Mouse (Mus musculus) 3134 (cell line): ENCODE results near the gene Ms4a14.
"Not testable (repeated sequence)": the region's sequence is repeated elsewhere in the genome, so short reads cannot be mapped to it uniquely, and the experiment has no call there.

Experiments
- DNase-seq: peaks from one replicate; pipeline ENCODE4 v3.0.0-alpha.2; 2011; ENCODE audit warnings: low spot score; ENCODE audit not compliant: insufficient read length; ENCODE audit errors: extremely low read depth

Gene Ms4a14

DNA sequence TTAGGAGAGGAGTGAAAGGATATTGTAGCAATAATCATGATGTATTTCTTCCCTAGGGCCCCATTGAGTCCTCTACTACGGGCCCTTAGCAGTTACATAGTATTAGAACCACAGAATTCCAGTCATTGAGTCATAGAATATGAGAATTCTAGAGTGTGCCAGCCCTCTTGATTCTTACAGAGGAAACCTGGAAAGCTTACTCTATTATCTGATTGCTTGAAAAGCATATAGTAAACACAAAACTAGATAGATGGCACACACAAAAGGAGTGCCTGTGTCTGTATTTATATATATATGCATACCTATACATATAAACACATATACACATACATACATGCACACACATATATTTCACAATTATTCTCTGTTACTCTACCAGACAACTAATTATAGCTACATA is at the start of gene Ms4a14:
Gene Ms4a14 (minus strand): TSS at position 101 of the 400 bp plus-strand sequence.
- no peak for DNase-seq

GRCm38 (mm10) chr19:11362002-11362401 is 47.7 kb upstream of the Ms4a14 start:
- DNase-seq = no peak

GRCm38 (mm10) chr19:11360106-11360505 is 45.9 kb upstream of the Ms4a14 start:
- no peak for DNase-seq

- no peak for DNase-seq
These were observed 41.5 kb upstream of the Ms4a14 start for GRCm38 (mm10) chr19:11355730-11356129.

DNA sequence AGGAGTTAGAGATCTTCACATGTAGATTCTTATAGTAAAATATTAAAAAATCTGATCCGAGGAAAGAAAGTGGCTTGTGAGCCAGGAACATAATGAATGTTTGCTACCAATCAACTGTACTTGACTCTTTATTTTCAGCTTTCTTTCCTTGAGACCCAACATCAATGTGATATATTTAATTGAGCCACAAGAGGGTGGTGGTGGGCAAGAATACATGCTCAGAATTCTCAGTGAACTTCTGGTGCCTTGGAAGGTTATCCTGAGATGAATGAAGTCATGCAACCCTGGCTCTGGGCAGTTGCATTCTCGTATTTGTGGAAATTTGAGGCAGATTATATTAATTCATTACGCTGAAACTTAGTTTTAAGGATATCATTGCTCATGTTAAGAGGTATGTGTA is 37.6 kb upstream of the Ms4a14 start:
- DNase-seq = no peak

GRCm38 (mm10) chr19:11349698-11350481 is 35.6 kb upstream of the Ms4a14 start:
- DNase-seq = no peak

GRCm38 (mm10) chr19:11343992-11344391 is 29.7 kb upstream of the Ms4a14 start:
- DNase-seq = no peak

GRCm38 (mm10) chr19:11343147-11343546 is 28.9 kb upstream of the Ms4a14 start:
- no peak for DNase-seq

- DNase-seq = no peak
These were observed 21.7 kb upstream of the Ms4a14 start, which contains the start of gene Ms4a7 for GRCm38 (mm10) chr19:11335932-11336331. Gene Ms4a7 (minus strand): TSS chr19:11336146.

DNA sequence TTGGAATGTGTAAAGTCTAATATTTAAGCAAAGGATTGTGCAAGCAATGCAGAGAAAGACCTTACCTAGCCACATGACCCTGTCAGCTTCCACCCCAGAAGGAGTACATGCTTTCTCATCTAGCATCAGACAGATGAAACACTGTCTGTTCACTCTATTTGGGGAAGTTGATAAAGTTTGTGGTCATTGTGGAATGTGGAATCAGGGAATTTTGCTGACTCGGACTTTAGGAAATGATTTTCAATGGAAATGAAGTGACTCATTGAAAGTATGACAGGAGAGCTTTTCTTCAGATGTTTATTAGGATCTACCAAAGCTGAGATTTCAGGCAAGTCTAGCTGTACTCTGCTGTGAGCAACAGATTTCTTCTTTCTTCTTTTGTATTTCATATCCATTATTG is 6.9 kb upstream of the Ms4a14 start:
- no peak for DNase-seq

DNA sequence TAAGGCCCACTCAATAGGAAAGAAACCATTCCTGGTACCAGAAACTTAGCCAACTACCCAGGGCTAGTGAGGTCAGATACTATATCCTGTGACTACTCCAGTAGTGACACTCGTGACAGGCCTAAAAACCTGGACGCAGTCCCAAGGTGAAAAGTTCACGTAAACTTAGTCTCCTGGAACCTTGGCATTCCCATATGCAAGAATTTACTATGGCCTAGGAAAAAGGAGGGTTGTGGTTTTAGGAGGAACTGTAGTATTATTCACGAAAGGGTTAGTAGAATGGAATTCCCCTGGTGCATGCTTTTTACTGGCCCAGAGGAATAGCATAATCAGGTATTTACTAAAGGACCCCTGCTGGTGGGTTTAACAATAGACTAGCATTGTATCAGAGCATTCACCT is 2.5 kb upstream of the Ms4a14 start:
- no peak for DNase-seq

- no peak for DNase-seq
These were observed 5.4 kb downstream of the Ms4a14 start for GRCm38 (mm10) chr19:11308888-11309287.

DNA sequence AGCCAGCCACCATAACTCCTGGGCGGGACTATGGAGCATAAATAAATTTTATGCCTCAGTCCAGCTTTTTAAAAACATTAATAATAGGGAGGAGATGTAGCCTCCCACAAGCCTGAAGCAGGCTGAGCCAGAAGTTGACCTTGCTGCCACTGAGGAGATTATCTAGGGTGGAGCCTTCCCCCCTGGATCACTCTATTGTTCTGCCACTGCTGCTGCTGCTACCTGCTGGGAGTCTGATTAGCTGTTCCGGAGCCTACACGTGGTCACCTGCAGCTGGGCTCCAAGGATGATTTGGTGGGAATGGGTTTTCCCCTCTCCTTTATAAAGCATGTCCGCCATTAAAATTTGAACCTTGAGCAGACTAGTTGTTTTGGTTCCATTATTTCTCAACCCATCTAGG is 14.7 kb downstream of the Ms4a14 start:
- not testable (repeated sequence) for DNase-seq

DNA sequence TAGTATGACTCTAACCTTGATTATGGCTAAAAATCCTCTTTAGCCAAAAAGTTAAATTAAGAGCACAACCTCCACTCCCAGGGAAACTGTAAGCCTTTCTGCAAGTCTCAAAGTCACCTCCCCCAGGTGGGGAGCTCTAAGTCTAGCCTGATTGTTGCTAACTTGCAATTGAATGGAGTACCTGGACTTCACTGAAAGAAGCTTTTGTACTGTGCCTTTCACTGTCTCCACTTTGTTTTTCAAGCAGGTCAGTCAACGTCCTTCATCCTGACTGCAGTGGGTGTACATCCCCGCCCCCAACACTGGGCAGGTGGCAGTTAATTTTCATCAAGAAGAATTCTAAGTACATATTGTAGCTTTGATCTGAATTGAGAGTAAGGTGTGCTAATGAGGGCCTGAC is 15.3 kb downstream of the Ms4a14 start:
- DNase-seq = no peak

- DNase-seq = not testable (repeated sequence)
These were observed 20.6 kb downstream of the Ms4a14 start for GRCm38 (mm10) chr19:11293616-11294015.

GRCm38 (mm10) chr19:11292990-11293389 is 21.3 kb downstream of the Ms4a14 start:
- DNase-seq = no peak

GRCm38 (mm10) chr19:11283773-11284172 is 30.5 kb downstream of the Ms4a14 start, which contains the start of gene Ms4a5:
Gene Ms4a5 (minus strand): TSS chr19:11283873.
- no peak for DNase-seq

- no peak for DNase-seq
These were observed 34.0 kb downstream of the Ms4a14 start for GRCm38 (mm10) chr19:11280223-11280622.

DNA sequence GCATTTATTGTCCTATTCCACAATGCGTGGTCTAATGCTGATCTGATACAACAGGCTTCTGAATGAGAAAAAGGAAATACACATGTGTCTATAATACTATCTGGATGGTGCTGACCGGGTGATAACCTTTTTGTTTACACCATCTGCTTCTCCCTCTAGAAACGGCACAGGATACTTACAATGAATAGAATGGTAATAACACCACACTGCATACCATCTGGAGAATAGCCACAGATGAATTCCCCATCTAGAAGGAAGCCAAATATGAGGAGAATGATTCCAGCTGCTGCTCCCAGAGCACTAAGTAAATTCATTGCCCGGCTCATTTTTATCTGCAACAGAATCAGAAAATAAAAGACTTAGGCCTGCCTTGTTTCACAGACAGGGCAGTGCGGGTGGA is 37.8 kb downstream of the Ms4a14 start:
- no peak for DNase-seq

- no peak for DNase-seq
These were observed 47.3 kb downstream of the Ms4a14 start for GRCm38 (mm10) chr19:11266956-11267355.

- DNase-seq = no peak
These were observed 48.0 kb downstream of the Ms4a14 start, which contains the start of gene Ms4a1 for GRCm38 (mm10) chr19:11266052-11266845. Gene Ms4a1 (minus strand): TSS chr19:11266241.
